In the genomic region with DNA sequence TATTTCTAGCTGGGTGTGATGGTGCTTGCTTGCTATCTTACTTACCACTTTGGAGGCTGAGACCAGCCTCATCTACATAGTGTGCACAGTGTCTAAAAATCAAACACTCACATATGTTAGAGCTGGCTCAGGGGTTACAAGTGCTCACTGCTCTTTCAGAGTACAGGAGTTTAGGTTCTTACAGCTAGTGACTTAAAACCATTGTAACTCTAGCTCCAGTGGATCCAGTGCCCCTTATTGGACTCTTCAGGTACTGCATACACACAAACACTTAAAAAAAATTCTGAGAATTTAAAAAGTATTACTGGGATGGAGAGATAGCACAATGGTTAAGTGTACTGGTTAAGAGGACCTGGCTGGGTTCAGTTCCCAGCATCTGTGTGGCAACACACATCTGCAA, we compare ENCODE assay signal across 11 mouse cellular contexts. TPM values are rescaled to one million over a fixed set of nuclear protein-coding genes. Genes with fewer than 3 reads are reported as not detected.
DNase-seq lines count a peak whose midpoint lies in the region; ATAC-seq and TF ChIP-seq lines count a peak whose summit lies in the region.
"Had no signal": no experiment of that assay in that cellular context is flagged by ENCODE, and none has a peak within 500 bp of the region (broad histone marks: within the 10 kb centered on the region; RNA-seq: fewer than 3 reads in every experiment).

No protein-coding gene starts in this region.

- no peaks in the 10 kb centered on the region for H3K9me3 ChIP-seq in forebrain, embryonic 15.5 days
- no peaks in the 10 kb centered on the region for H3K9me3 ChIP-seq in forebrain, embryonic 16.5 days (ENCODE audit: control insufficient read depth, low read length)
- no peaks in the 10 kb centered on the region for H3K9me3 ChIP-seq in liver, postnatal 0 days (ENCODE audit: low read length)
- H3K9me3 ChIP-seq in liver, embryonic 11.5 days (ENCODE audit: control insufficient read depth, low read length) = no peaks in the 10 kb centered on the region
- H3K9me3 ChIP-seq: heart, embryonic 12.5 days; intestine, embryonic 15.5 days had no signal

- H3K27ac ChIP-seq in forebrain, embryonic 15.5 days (replicated peaks) = no peak overlapping the region
- no peak overlapping the region for H3K27ac ChIP-seq in forebrain, embryonic 16.5 days (ENCODE audit: low read length)
- H3K27ac ChIP-seq in liver, postnatal 0 days (ENCODE audit: low read depth) = no peak overlapping the region
- H3K27ac ChIP-seq in liver, embryonic 11.5 days (ENCODE audit: low read depth, low read length) = no peak overlapping the region
- H3K27ac ChIP-seq: intestine, embryonic 15.5 days had no signal

- TF ChIP-seq CTCF in liver, postnatal 0 days (IDR thresholded peaks at IDR 0.05; ENCODE audit: low read depth) = peak; percentile 57

- H3K36me3 ChIP-seq in forebrain, embryonic 15.5 days = no peaks in the 10 kb centered on the region
- H3K36me3 ChIP-seq in forebrain, embryonic 16.5 days (ENCODE audit: control insufficient read depth, insufficient read depth) = no peaks in the 10 kb centered on the region
- H3K36me3 ChIP-seq in liver, postnatal 0 days (replicated peaks; ENCODE audit: insufficient read depth, low read length) = no peaks in the 10 kb centered on the region
- H3K36me3 ChIP-seq in liver, embryonic 11.5 days (ENCODE audit: control insufficient read depth, insufficient read depth, low read length) = no peaks in the 10 kb centered on the region
- H3K36me3 ChIP-seq: heart, embryonic 12.5 days; intestine, embryonic 15.5 days had no signal

- H3K27me3 ChIP-seq in forebrain, embryonic 15.5 days = no peaks in the 10 kb centered on the region
- no peaks in the 10 kb centered on the region for H3K27me3 ChIP-seq in forebrain, embryonic 16.5 days (replicated peaks; ENCODE audit: control insufficient read depth, insufficient read depth, low read length)
- no peaks in the 10 kb centered on the region for H3K27me3 ChIP-seq in liver, postnatal 0 days (ENCODE audit: insufficient read depth, low read length)
- no peaks in the 10 kb centered on the region for H3K27me3 ChIP-seq in liver, embryonic 11.5 days (replicated peaks; ENCODE audit: control insufficient read depth, insufficient read depth, low read length)
- H3K27me3 ChIP-seq: heart, embryonic 12.5 days; intestine, embryonic 15.5 days had no signal

- H3K9ac ChIP-seq in forebrain, embryonic 15.5 days (replicated peaks) = no peak overlapping the region
- H3K9ac ChIP-seq in forebrain, embryonic 16.5 days (replicated peaks; ENCODE audit: low read depth, low read length) = no peak overlapping the region
- H3K9ac ChIP-seq in liver, postnatal 0 days (replicated peaks) = no peak overlapping the region
- H3K9ac ChIP-seq in liver, embryonic 11.5 days (ENCODE audit: low read depth, low read length) = no peak overlapping the region
- H3K9ac ChIP-seq: heart, embryonic 12.5 days; intestine, embryonic 15.5 days had no signal

- H3K4me3 ChIP-seq in forebrain, embryonic 15.5 days = no peak overlapping the region
- H3K4me3 ChIP-seq in forebrain, embryonic 16.5 days (replicated peaks; ENCODE audit: low read length) = no peak overlapping the region
- no peak overlapping the region for H3K4me3 ChIP-seq in liver, postnatal 0 days (ENCODE audit: low read depth, low read length)
- H3K4me3 ChIP-seq in liver, embryonic 11.5 days (ENCODE audit: low read depth, low read length) = no peak overlapping the region
- H3K4me3 ChIP-seq: heart, embryonic 12.5 days; intestine, embryonic 15.5 days had no signal

- no peak for TF ChIP-seq EP300 in liver, postnatal 0 days (IDR thresholded peaks at IDR 0.05; ENCODE audit: low read depth)

- 0 out of 2 replicates have a peak, but pooled peaks have one; percentile 26 for ATAC-seq in forebrain, embryonic 15.5 days (replicated peaks)
- no peak for ATAC-seq in forebrain, embryonic 16.5 days
- ATAC-seq in liver, postnatal 0 days = no peak
- no peak for ATAC-seq in liver, embryonic 11.5 days (replicated peaks; ENCODE audit: low FRiP score)
- ATAC-seq in hematopoietic stem cell, adult 5-6 weeks (replicated peaks in 1 of 2; ENCODE audit: insufficient read depth in 1 of 2, low FRiP score in 2 of 2, low TSS enrichment in 1 of 2, low read depth in 1 of 2, poor library complexity in 2 of 2, severe bottlenecking in 2 of 2) = peak; percentile 18 to 70; a peak in 3 of 4 replicates
- ATAC-seq: intestine, embryonic 15.5 days had no signal

- no peak for DNase-seq in liver, postnatal 0 days
- no peak for DNase-seq in liver, embryonic 11.5 days (ENCODE audit: low spot score)
- DNase-seq in ES-CJ7 (ENCODE audit: low read depth, low spot score) = peak; percentile 54
- no peak for DNase-seq in testis, postnatal 10 days (ENCODE audit: low spot score)
- no peak for DNase-seq in cerebellum, adult 18-20 months
- DNase-seq: right cerebral cortex, postnatal 25 days had no signal

- peaks cover 10% of the 10 kb centered on the region for H3K4me1 ChIP-seq in forebrain, embryonic 15.5 days
- peaks cover 7% of the 10 kb centered on the region for H3K4me1 ChIP-seq in forebrain, embryonic 16.5 days (replicated peaks; ENCODE audit: control insufficient read depth, insufficient read depth, low read length)
- H3K4me1 ChIP-seq in liver, postnatal 0 days (ENCODE audit: insufficient read depth) = no peaks in the 10 kb centered on the region
- no peaks in the 10 kb centered on the region for H3K4me1 ChIP-seq in liver, embryonic 11.5 days (replicated peaks; ENCODE audit: control insufficient read depth, insufficient read depth, low read length)
- H3K4me1 ChIP-seq: intestine, embryonic 15.5 days had no signal

- no peak overlapping the region for H3K4me2 ChIP-seq in forebrain, embryonic 15.5 days (replicated peaks)
- no peak overlapping the region for H3K4me2 ChIP-seq in forebrain, embryonic 16.5 days (ENCODE audit: low read length)
- H3K4me2 ChIP-seq in liver, postnatal 0 days (ENCODE audit: low read depth, low read length) = no peak overlapping the region
- no peak overlapping the region for H3K4me2 ChIP-seq in liver, embryonic 11.5 days
- H3K4me2 ChIP-seq: heart, embryonic 12.5 days; intestine, embryonic 15.5 days had no signal

RNA-seq across cellular contexts. Expression of gene 3110009E18Rik, which starts 26.0 kb away (rescaled TPM):
- polyA plus RNA-seq in forebrain, embryonic 15.5 days (2015; fragmentation: Nextera tagmentation; extraction: Ambion mirVana) = 25.5 and 26.0 TPM in 2 replicates
- polyA plus RNA-seq in forebrain, embryonic 16.5 days (2015; fragmentation: Nextera tagmentation; extraction: Ambion mirVana) = 22.8 and 28.6 TPM in 2 replicates
- 5.1 and 5.5 TPM in 2 replicates for polyA plus RNA-seq in liver, postnatal 0 days (2015; fragmentation: Nextera tagmentation; extraction: Ambion mirVana)
- polyA plus RNA-seq in liver, embryonic 11.5 days (2014; fragmentation: Nextera tagmentation; extraction: Ambion mirVana) = 23.5 and 24.3 TPM in 2 replicates
- total RNA-seq in hematopoietic stem cell, adult 5-6 weeks (2017) = 11.3 and 11.5 TPM in 2 replicates

RNA-seq across cellular contexts. Expression of gene Dbi, which starts 26.1 kb away (rescaled TPM):
- polyA plus RNA-seq in forebrain, embryonic 15.5 days (2015; fragmentation: Nextera tagmentation; extraction: Ambion mirVana) = 1,549 and 1,577 TPM in 2 replicates
- polyA plus RNA-seq in forebrain, embryonic 16.5 days (2015; fragmentation: Nextera tagmentation; extraction: Ambion mirVana) = 1,146 and 1,367 TPM in 2 replicates
- 2,261 and 2,342 TPM in 2 replicates for polyA plus RNA-seq in liver, postnatal 0 days (2015; fragmentation: Nextera tagmentation; extraction: Ambion mirVana)
- polyA plus RNA-seq in liver, embryonic 11.5 days (2014; fragmentation: Nextera tagmentation; extraction: Ambion mirVana) = 541 and 569 TPM in 2 replicates
- total RNA-seq in hematopoietic stem cell, adult 5-6 weeks (2017) = 156 and 161 TPM in 2 replicates

Comparison
In these comparisons a context has a peak if more than half of its experiments do, and no peak if none do; other contexts are left out.
1. ATAC-seq: peak in forebrain, embryonic 15.5 days (single experiment) and hematopoietic stem cell, adult 5-6 weeks (2 of 2); none in forebrain, embryonic 16.5 days (single experiment), liver, postnatal 0 days (single experiment) and liver, embryonic 11.5 days (single experiment).